Mouse (Mus musculus): Measurements from ENCODE around the gene Mcts2. TPM values are rescaled to one million over a fixed set of nuclear protein-coding genes. Genes with fewer than 3 reads are reported as not detected.

Mcts2 gene
- polyA plus RNA-seq, 1 experiment from 2014 or later: 27.6 TPM

DNA sequence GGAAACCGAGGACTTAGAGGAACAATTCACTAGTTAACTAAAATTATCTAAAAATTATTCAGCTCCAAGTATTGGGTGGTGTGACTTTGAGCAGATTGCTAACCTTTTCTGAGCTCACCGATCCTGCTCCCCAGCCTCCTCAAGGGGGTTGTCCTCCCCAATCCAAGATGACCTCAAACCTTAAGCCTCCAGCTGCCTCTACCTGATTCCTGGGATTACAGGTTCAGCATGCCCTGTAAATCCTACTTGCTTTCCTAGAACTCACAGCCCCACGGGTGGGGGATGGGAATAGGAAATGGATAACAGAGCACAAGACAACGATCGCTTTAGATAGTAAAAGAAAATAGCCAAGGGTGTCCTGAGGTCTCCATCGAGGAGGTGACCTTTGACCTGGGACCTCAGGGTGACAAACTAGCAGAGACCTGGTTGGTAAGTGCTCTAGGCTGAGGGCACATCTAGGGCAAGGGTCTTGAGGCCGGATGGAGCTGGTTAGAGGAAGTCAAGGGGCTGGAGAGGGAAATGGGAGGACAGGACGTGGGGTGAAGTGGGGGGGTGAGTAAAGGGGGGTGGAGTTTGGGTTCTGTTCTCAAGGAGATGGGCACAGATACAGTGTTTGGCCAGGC, 42.3 kb downstream of the Mcts2 start:
- ATAC-seq (ENCODE audit: low FRiP score, low TSS enrichment): no peak; the same call in 1 of the 2 replicates
- WGBS: 29% methylated on average over 8 of the region's 8 CpGs
- Histone ChIP-seq H3K9ac (replicated peaks; ENCODE audit: low read length) (peak overlapping the region; percentile 42), H3K4me1 (ENCODE audit: insufficient read depth, low read length) (peaks cover 64% of the 10 kb centered on the region), H3K36me3 (ENCODE audit: insufficient read depth, low read length) (no peaks in the 10 kb centered on the region), H3K27ac (ENCODE audit: low read length) (peak overlapping the region; percentile 54), H3K4me2 (replicated peaks; ENCODE audit: low read depth, low read length) (no peak overlapping the region), H3K4me3 (ENCODE audit: low read length) (no peak overlapping the region), H3K27me3 (ENCODE audit: insufficient read depth, low read length) (no peaks in the 10 kb centered on the region), H3K9me3 (ENCODE audit: low read length) (no peaks in the 10 kb centered on the region)

DNA sequence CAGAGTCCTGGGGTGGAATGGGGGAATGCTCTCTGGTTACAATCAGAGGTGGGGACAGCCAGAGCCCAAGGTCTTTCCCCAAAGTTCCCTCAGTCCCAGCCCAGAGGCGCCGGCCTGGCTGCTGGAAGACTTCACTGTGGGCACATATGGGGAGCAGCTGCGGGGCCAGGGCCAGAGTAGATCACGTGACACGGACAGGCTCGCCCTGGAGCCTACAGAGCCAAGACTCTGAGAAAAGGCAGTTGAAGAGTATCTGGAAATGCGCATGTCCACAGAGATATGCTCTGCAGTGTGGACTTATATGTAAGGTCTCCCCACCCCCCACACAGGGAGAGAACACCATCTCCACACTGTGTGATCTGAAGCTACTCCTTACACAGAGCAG, 42.8 kb downstream of the Mcts2 start:
- Histone ChIP-seq H3K9me3 (ENCODE audit: low read length) (no peaks in the 10 kb centered on the region), H3K27me3 (ENCODE audit: insufficient read depth, low read length) (no peaks in the 10 kb centered on the region), H3K4me2 (replicated peaks; ENCODE audit: low read depth, low read length) (no peak overlapping the region), H3K27ac (ENCODE audit: low read length) (peak overlapping the region; percentile 54), H3K4me3 (ENCODE audit: low read length) (no peak overlapping the region), H3K9ac (replicated peaks; ENCODE audit: low read length) (peak overlapping the region; percentile 42), H3K36me3 (ENCODE audit: insufficient read depth, low read length) (no peaks in the 10 kb centered on the region), H3K4me1 (ENCODE audit: insufficient read depth, low read length) (peaks cover 64% of the 10 kb centered on the region)
- 20% methylated on average over 7 of the region's 7 CpGs for WGBS
- peak; percentile 70 for ATAC-seq (ENCODE audit: low FRiP score, low TSS enrichment)

DNA sequence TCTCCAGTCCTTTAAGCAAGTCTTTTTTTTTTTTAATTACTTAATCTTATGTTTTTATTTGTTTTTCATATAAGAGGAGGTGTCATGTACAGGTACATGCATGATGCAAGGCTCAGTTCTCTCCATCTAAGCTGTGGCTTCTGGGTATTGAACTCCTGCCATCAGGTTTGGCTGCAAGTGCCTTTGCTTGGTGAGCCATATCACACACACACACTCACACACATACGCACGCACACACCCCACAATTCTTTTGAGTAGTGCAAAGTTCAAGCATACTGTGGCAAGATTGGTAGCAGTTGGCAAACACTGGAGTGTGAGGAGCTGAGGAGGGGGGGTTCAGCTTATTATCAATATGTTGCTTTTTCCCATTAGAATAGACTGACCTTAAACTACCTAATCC, 46.4 kb downstream of the Mcts2 start:
- Histone ChIP-seq H3K4me1 (ENCODE audit: insufficient read depth, low read length) (peaks cover 56% of the 10 kb centered on the region), H3K9ac (replicated peaks; ENCODE audit: low read length) (no peak overlapping the region), H3K4me2 (replicated peaks; ENCODE audit: low read depth, low read length) (no peak overlapping the region), H3K9me3 (ENCODE audit: low read length) (no peaks in the 10 kb centered on the region), H3K4me3 (ENCODE audit: low read length) (no peak overlapping the region), H3K27me3 (ENCODE audit: insufficient read depth, low read length) (no peaks in the 10 kb centered on the region), H3K36me3 (ENCODE audit: insufficient read depth, low read length) (no peaks in the 10 kb centered on the region), H3K27ac (ENCODE audit: low read length) (0 out of 2 replicates have a peak overlapping the region, but pooled peaks have one; percentile 24)
- no peak for ATAC-seq (ENCODE audit: low FRiP score, low TSS enrichment)
- WGBS: 89% methylated on average over 2 of the region's 2 CpGs

DNA sequence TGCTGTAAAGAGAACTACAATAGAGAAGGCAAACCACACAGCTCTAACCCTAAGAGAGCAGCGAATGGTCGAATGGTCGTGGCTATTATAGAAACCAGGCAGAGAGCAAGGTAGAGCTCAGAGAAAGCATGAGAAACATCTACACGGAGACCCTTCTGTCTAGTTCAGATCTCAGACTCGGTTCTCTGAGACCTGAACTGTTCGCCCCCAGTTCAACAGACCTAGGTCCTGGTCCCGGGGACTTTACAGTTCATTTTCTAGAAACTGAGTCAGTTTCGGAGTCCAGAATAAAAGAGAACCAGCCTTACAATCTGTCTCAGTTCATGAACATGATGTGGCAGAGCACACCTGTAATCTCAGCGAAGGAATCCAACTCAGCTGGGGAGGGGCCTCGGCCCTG, 47.7 kb downstream of the Mcts2 start:
- Histone ChIP-seq H3K27me3 (ENCODE audit: insufficient read depth, low read length) (no peaks in the 10 kb centered on the region), H3K4me3 (ENCODE audit: low read length) (peak overlapping the region; percentile 84), H3K4me2 (replicated peaks; ENCODE audit: low read depth, low read length) (peak overlapping the region; percentile 62), H3K9me3 (ENCODE audit: low read length) (no peaks in the 10 kb centered on the region), H3K9ac (replicated peaks; ENCODE audit: low read length) (peak overlapping the region; percentile 64), H3K4me1 (ENCODE audit: insufficient read depth, low read length) (peaks cover 50% of the 10 kb centered on the region), H3K27ac (ENCODE audit: low read length) (peak overlapping the region; percentile 99), H3K36me3 (ENCODE audit: insufficient read depth, low read length) (no peaks in the 10 kb centered on the region)
- ATAC-seq (ENCODE audit: low FRiP score, low TSS enrichment): no peak
- WGBS: 9% methylated on average over 10 of the region's 10 CpGs

DNA sequence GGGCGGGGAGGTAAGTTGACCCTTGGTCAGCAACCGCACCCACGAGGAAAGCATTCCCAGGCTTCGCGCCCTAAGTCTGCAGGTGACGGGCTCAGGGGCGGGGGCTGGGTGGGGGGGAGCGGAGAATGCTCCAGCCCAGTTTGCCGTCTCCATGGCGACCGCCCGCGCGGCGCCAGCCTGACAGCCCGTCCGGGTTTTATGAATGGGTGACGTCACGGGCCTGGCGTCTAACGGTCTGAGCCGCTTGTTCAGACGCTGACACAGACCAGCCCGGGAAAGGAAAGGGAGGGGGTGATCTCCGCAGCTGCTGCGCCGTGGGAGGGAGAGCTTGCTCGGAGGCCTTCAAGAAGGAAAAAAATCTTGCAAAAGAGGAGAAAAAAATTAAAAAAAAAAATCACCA, 48.1 kb downstream of the Mcts2 start:
- H3K4me2 ChIP-seq (replicated peaks; ENCODE audit: low read depth, low read length): peak overlapping the region; percentile 62
- under 1% methylated on average over 28 of the region's 28 CpGs for WGBS
- peak overlapping the region; percentile 70 for H3K9ac ChIP-seq (replicated peaks; ENCODE audit: low read length)
- peaks cover 50% of the 10 kb centered on the region for H3K4me1 ChIP-seq (ENCODE audit: insufficient read depth, low read length)
- H3K27ac ChIP-seq (ENCODE audit: low read length): peak overlapping the region; percentile 99
- H3K27me3 ChIP-seq (ENCODE audit: insufficient read depth, low read length): no peaks in the 10 kb centered on the region
- H3K4me3 ChIP-seq (ENCODE audit: low read length): peak overlapping the region; percentile 84
- no peaks in the 10 kb centered on the region for H3K36me3 ChIP-seq (ENCODE audit: insufficient read depth, low read length)
- ATAC-seq (ENCODE audit: low FRiP score, low TSS enrichment): peak; percentile 84
- H3K9me3 ChIP-seq (ENCODE audit: low read length): no peaks in the 10 kb centered on the region

DNA sequence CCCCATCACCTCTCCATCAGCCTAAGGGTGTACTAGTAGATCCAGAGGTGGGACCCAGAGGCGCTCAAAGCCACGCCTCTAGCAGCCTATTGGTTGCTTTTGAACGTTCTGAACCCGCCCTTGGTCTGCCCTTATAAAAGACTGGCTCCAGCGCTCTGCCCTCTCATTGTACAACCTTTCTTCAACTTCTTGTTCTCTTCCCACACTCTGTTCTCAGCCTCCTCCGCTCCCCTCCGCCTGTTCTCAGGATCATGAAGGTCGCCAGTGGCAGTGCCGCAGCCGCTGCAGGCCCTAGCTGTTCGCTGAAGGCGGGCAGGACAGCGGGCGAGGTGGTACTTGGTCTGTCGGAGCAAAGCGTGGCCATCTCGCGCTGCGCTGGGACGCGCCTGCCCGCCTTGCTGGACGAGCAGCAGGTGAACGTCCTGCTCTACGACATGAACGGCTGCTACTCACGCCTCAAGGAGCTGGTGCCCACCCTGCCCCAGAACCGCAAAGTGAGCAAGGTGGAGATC, 49.3 kb downstream of the Mcts2 start, which contains the start of gene Id1:
TSS of gene Id1 (plus strand) at position 162 of the 512 bp plus-strand sequence.
- 0% methylated on average over 28 of the region's 28 CpGs for WGBS
- H3K4me2 ChIP-seq (replicated peaks; ENCODE audit: low read depth, low read length): peak within 1 kb of the TSS; percentile 62
- H3K9me3 ChIP-seq (ENCODE audit: low read length): no peaks in the 10 kb centered on the region
- no peaks in the 10 kb centered on the region for H3K27me3 ChIP-seq (ENCODE audit: insufficient read depth, low read length)
- H3K27ac ChIP-seq (ENCODE audit: low read length): peak within 1 kb of the TSS; percentile 99
- H3K4me1 ChIP-seq (ENCODE audit: insufficient read depth, low read length): peaks cover 58% of the 10 kb centered on the region
- H3K9ac ChIP-seq (replicated peaks; ENCODE audit: low read length): peak within 1 kb of the TSS; percentile 96
- H3K36me3 ChIP-seq (ENCODE audit: insufficient read depth, low read length): no peaks in the 10 kb centered on the region
- peak; percentile 73 for ATAC-seq (ENCODE audit: low FRiP score, low TSS enrichment)
- peak within 1 kb of the TSS; percentile 84 for H3K4me3 ChIP-seq (ENCODE audit: low read length)

DNA sequence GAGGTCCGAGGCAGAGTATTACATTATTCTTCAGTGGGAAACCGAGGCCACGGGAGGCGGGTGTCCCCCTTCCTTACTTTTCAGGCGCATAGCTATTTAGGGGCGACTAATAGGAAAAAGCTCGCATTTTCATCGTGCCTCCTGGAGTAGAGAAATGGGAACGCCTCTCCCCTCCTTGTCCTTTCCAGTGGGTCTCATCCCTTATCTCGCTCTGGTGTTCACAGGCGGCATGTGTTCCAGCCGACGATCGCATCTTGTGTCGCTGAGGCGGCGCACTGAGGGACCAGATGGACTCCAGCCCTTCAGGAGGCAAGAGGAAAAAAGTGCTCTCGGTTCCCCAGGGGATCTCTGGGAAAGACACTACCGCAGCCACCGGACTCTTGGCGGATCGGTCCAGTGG, 49.9 kb downstream of the Mcts2 start:
- Histone ChIP-seq H3K4me2 (replicated peaks; ENCODE audit: low read depth, low read length) (peak overlapping the region; percentile 62), H3K9ac (replicated peaks; ENCODE audit: low read length) (peak overlapping the region; percentile 96), H3K9me3 (ENCODE audit: low read length) (no peaks in the 10 kb centered on the region), H3K4me3 (ENCODE audit: low read length) (peak overlapping the region; percentile 84), H3K36me3 (ENCODE audit: insufficient read depth, low read length) (no peaks in the 10 kb centered on the region), H3K27ac (ENCODE audit: low read length) (peak overlapping the region; percentile 93), H3K4me1 (ENCODE audit: insufficient read depth, low read length) (peaks cover 64% of the 10 kb centered on the region), H3K27me3 (ENCODE audit: insufficient read depth, low read length) (no peaks in the 10 kb centered on the region)
- under 1% methylated on average over 22 of the region's 22 CpGs for WGBS
- no peak for ATAC-seq (ENCODE audit: low FRiP score, low TSS enrichment)

Other genes with a start within 250 kb of the Mcts2 start
- not detected in 2 replicates for gene Defb23, start 222.4 kb upstream of the Mcts2 start, polyA plus RNA-seq (2015; fragmentation: Nextera tagmentation; extraction: Ambion mirVana)
- gene Defb20, start 210.0 kb upstream of the Mcts2 start, polyA plus RNA-seq (2015; fragmentation: Nextera tagmentation; extraction: Ambion mirVana): not detected in 2 replicates
- not detected in 2 replicates for gene Defb22, start 196.9 kb upstream of the Mcts2 start, polyA plus RNA-seq (2015; fragmentation: Nextera tagmentation; extraction: Ambion mirVana)
- gene Defb26, start 175.3 kb upstream of the Mcts2 start, polyA plus RNA-seq (2015; fragmentation: Nextera tagmentation; extraction: Ambion mirVana): not detected in 2 replicates
- gene Defb28, start 168.8 kb upstream of the Mcts2 start, polyA plus RNA-seq (2015; fragmentation: Nextera tagmentation; extraction: Ambion mirVana): 0.54 TPM in 1 of 2 replicates, not detected in the other
- gene Defb29, start 146.9 kb upstream of the Mcts2 start, polyA plus RNA-seq (2015; fragmentation: Nextera tagmentation; extraction: Ambion mirVana): 2.1 and 2.8 TPM in 2 replicates
- gene Gm17416, start 117.7 kb upstream of the Mcts2 start, polyA plus RNA-seq (2015; fragmentation: Nextera tagmentation; extraction: Ambion mirVana): not detected in 2 replicates
- not detected in 2 replicates for gene Defb21, start 114.3 kb upstream of the Mcts2 start, polyA plus RNA-seq (2015; fragmentation: Nextera tagmentation; extraction: Ambion mirVana)
- 10.1 and 14.1 TPM in 2 replicates for gene Defb19, start 106.7 kb upstream of the Mcts2 start, polyA plus RNA-seq (2015; fragmentation: Nextera tagmentation; extraction: Ambion mirVana)
- not detected in 2 replicates for gene Defb45, start 87.6 kb upstream of the Mcts2 start, polyA plus RNA-seq (2015; fragmentation: Nextera tagmentation; extraction: Ambion mirVana)
- 0.51 and 0.86 TPM in 2 replicates for gene Defb36, start 82.7 kb upstream of the Mcts2 start, polyA plus RNA-seq (2015; fragmentation: Nextera tagmentation; extraction: Ambion mirVana)
- 24.4 and 31.8 TPM in 2 replicates for gene Defb25, start 64.0 kb upstream of the Mcts2 start, polyA plus RNA-seq (2015; fragmentation: Nextera tagmentation; extraction: Ambion mirVana)
- gene Rem1, start 60.1 kb upstream of the Mcts2 start, polyA plus RNA-seq (2015; fragmentation: Nextera tagmentation; extraction: Ambion mirVana): 59.1 and 62.6 TPM in 2 replicates
- gene H13, start 17.6 kb upstream of the Mcts2 start, polyA plus RNA-seq (2015; fragmentation: Nextera tagmentation; extraction: Ambion mirVana): 158 and 159 TPM in 2 replicates
- 139 and 151 TPM in 2 replicates for gene Id1, start 49.2 kb downstream of the Mcts2 start, polyA plus RNA-seq (2015; fragmentation: Nextera tagmentation; extraction: Ambion mirVana)
- 19.6 and 22.1 TPM in 2 replicates for gene Cox4i2, start 67.1 kb downstream of the Mcts2 start, polyA plus RNA-seq (2015; fragmentation: Nextera tagmentation; extraction: Ambion mirVana)
- gene Bcl2l1, start 144.7 kb downstream of the Mcts2 start, polyA plus RNA-seq (2015; fragmentation: Nextera tagmentation; extraction: Ambion mirVana): 113 and 116 TPM in 2 replicates
- gene Tpx2, start 160.9 kb downstream of the Mcts2 start, polyA plus RNA-seq (2015; fragmentation: Nextera tagmentation; extraction: Ambion mirVana): 83.9 and 97.6 TPM in 2 replicates
- 0.32 and 0.42 TPM in 2 replicates for gene Mylk2, start 224.3 kb downstream of the Mcts2 start, polyA plus RNA-seq (2015; fragmentation: Nextera tagmentation; extraction: Ambion mirVana)
- gene Foxs1, start 246.2 kb downstream of the Mcts2 start, polyA plus RNA-seq (2015; fragmentation: Nextera tagmentation; extraction: Ambion mirVana): 7.5 and 8.3 TPM in 2 replicates